Mouse (Mus musculus) CH12.LX (cell line): ENCODE data around the gene Pigl. TPM values are rescaled to one million over a fixed set of nuclear protein-coding genes. Genes with fewer than 3 reads are reported as not detected.

Experiments
- DNase-seq: peaks from one replicate; pipeline ENCODE4 v3.0.0-alpha.2; 2013; ENCODE audit errors: extremely low read depth
- H3K27ac ChIP-seq: 2 replicates; pipeline ENCODE4 v1.5.1; 2012; ENCODE audit warnings: low read depth, mild to moderate bottlenecking, control low read depth, moderate library complexity; ENCODE audit not compliant: insufficient read depth
- H3K27me3 ChIP-seq: replicated peaks from 2 replicates; pipeline ENCODE3; 2012; ENCODE audit warnings: inconsistent platforms
- H3K36me3 ChIP-seq, 2 experiments: replicated peaks in 1 of 2; 2 replicates each; pipeline versions ENCODE3 to v1.6.1; 2012; ENCODE audit warnings: inconsistent platforms in 1 of 2, low read length in 1 of 2, mild to moderate bottlenecking in 1 of 2, mixed read lengths in 1 of 2, moderate library complexity in 1 of 2; ENCODE audit not compliant: control insufficient read depth in 1 of 2, insufficient read depth in 1 of 2
- H3K4me1 ChIP-seq, 2 experiments: 2 replicates each; pipeline ENCODE4 v1.6.1; 2012; ENCODE audit warnings: inconsistent platforms in 1 of 2, moderate library complexity in 1 of 2; ENCODE audit not compliant: insufficient read depth in 2 of 2, control insufficient read depth in 1 of 2
- H3K4me2 ChIP-seq: 2 replicates; pipeline ENCODE4 v1.6.1; 2012; ENCODE audit warnings: low read depth, mild to moderate bottlenecking, control low read depth; ENCODE audit not compliant: poor library complexity, insufficient read depth, severe bottlenecking
- H3K4me3 ChIP-seq, 3 experiments: fragments of 150-350 bp in 1 of 3; sonication (generic) in 1 of 3; replicated peaks in 1 of 3; 2 replicates each; pipeline versions ENCODE3 to v1.5.1; 2011 to 2012; ENCODE audit warnings: low read depth in 2 of 3, low read length in 2 of 3, mild to moderate bottlenecking in 2 of 3, moderate library complexity in 2 of 3, control low read depth in 1 of 3, improper control_type of control experiment in 1 of 3, inconsistent platforms in 1 of 3, mixed read lengths in 1 of 3; ENCODE audit not compliant: poor library complexity in 1 of 3
- H3K79me2 ChIP-seq: replicated peaks from 2 replicates; pipeline ENCODE4 v1.6.1; 2012; ENCODE audit warnings: mild to moderate bottlenecking, moderate library complexity; ENCODE audit not compliant: control insufficient read depth, poor library complexity, insufficient read depth, severe bottlenecking; ENCODE audit errors: extremely low read depth
- H3K9ac ChIP-seq: 2 replicates; pipeline ENCODE4 v1.6.1; 2012; ENCODE audit warnings: low read depth, mild to moderate bottlenecking, control low read depth, moderate library complexity; ENCODE audit not compliant: insufficient read depth
- H3K9me3 ChIP-seq: replicated peaks from 2 replicates; pipeline ENCODE3; 2012; ENCODE audit warnings: low read length, inconsistent platforms, mixed read lengths
- CHD1 ChIP-seq: IDR thresholded peaks from 2 replicates; pipeline ENCODE4 v1.6.1; 2012; ENCODE audit warnings: low read depth, low read length, improper control_type of control experiment, inconsistent platforms
- CTCF ChIP-seq, 2 experiments: IDR thresholded peaks in 1 of 2; conservative IDR thresholded peaks in 1 of 2; 2 replicates each; pipeline ENCODE4 v1.5.1; 2011 to 2012; ENCODE audit warnings: low read depth in 2 of 2, low read length in 2 of 2, improper control_type of control experiment in 1 of 2, inconsistent platforms in 1 of 2, mild to moderate bottlenecking in 1 of 2, moderate library complexity in 1 of 2
- ELF1 ChIP-seq: IDR thresholded peaks from 2 replicates; pipeline ENCODE4 v1.6.1; 2014; ENCODE audit warnings: low read depth, mild to moderate bottlenecking, inconsistent platforms, low read length, improper control_type of control experiment
- ETS1 ChIP-seq: conservative IDR thresholded peaks from 2 replicates; pipeline ENCODE4 v1.6.1; 2012; ENCODE audit warnings: low read depth, mild to moderate bottlenecking, inconsistent platforms, low read length, improper control_type of control experiment, moderate library complexity
- GABPA ChIP-seq: IDR thresholded peaks from 2 replicates; pipeline ENCODE4 v1.6.1; 2012; ENCODE audit warnings: low read depth, low read length, improper control_type of control experiment, inconsistent platforms; ENCODE audit not compliant: insufficient replicate concordance
- IRF4 ChIP-seq: IDR thresholded peaks from 2 replicates; pipeline ENCODE4 v1.6.1; 2014; ENCODE audit warnings: low read depth, mild to moderate bottlenecking, inconsistent platforms, low read length, improper control_type of control experiment
- MAX ChIP-seq: IDR thresholded peaks from 2 replicates; pipeline ENCODE4 v1.6.1; 2011; ENCODE audit warnings: low read length, improper control_type of control experiment
- MAZ ChIP-seq: IDR thresholded peaks from 2 replicates; pipeline ENCODE4 v1.6.1; 2012; ENCODE audit warnings: low read depth, mild to moderate bottlenecking, inconsistent platforms, low read length, improper control_type of control experiment, moderate library complexity
- MEF2A ChIP-seq: IDR thresholded peaks from 2 replicates; pipeline ENCODE4 v1.6.1; 2014; ENCODE audit warnings: low read depth, mild to moderate bottlenecking, inconsistent platforms, low read length, improper control_type of control experiment, borderline replicate concordance
- MXI1 ChIP-seq: IDR thresholded peaks from 2 replicates; pipeline ENCODE4 v1.6.1; 2011; ENCODE audit warnings: mild to moderate bottlenecking, low read depth, low read length, improper control_type of control experiment
- NELFE ChIP-seq: IDR thresholded peaks from 2 replicates; pipeline ENCODE4 v1.6.1; 2011; ENCODE audit warnings: low read depth, low read length, improper control_type of control experiment
- NRF1 ChIP-seq: IDR thresholded peaks from 2 replicates; pipeline ENCODE4 v1.6.1; 2014; ENCODE audit warnings: low read depth, mild to moderate bottlenecking, inconsistent platforms, low read length, improper control_type of control experiment, moderate library complexity
- PAX5 ChIP-seq: IDR thresholded peaks from 2 replicates; pipeline ENCODE4 v1.6.1; 2012; ENCODE audit warnings: low read length, inconsistent platforms, mixed read lengths
- POLR2AphosphoS2 ChIP-seq: IDR thresholded peaks from 2 replicates; pipeline ENCODE4 v1.6.1; 2011; ENCODE audit warnings: low read depth, low read length, improper control_type of control experiment
- RCOR1 ChIP-seq: conservative IDR thresholded peaks from 2 replicates; pipeline ENCODE4 v1.6.1; 2012; ENCODE audit warnings: low read depth, mild to moderate bottlenecking, inconsistent platforms, low read length, improper control_type of control experiment
- SIN3A ChIP-seq: IDR thresholded peaks from 2 replicates; pipeline ENCODE4 v1.6.1; 2012; ENCODE audit warnings: low read length, improper control_type of control experiment, inconsistent platforms
- SMC3 ChIP-seq: IDR thresholded peaks from 2 replicates; pipeline ENCODE4 v1.6.1; 2011; ENCODE audit warnings: low read depth, low read length, improper control_type of control experiment
- TCF12 ChIP-seq: IDR thresholded peaks from 2 replicates; pipeline ENCODE4 v1.6.1; 2014; ENCODE audit warnings: low read depth, mild to moderate bottlenecking, inconsistent platforms, low read length, improper control_type of control experiment
- UBTF ChIP-seq: IDR thresholded peaks from 2 replicates; pipeline ENCODE4 v1.6.1; 2012; ENCODE audit warnings: low read depth, mild to moderate bottlenecking, inconsistent platforms, low read length, improper control_type of control experiment, moderate library complexity
- USF1 ChIP-seq: IDR thresholded peaks from 2 replicates; pipeline ENCODE4 v1.6.1; 2014; ENCODE audit warnings: low read depth, mild to moderate bottlenecking, inconsistent platforms, low read length, improper control_type of control experiment
- ZC3H11A ChIP-seq: IDR thresholded peaks from 2 replicates; pipeline ENCODE4 v1.6.1; 2012; ENCODE audit warnings: low read depth, mild to moderate bottlenecking, inconsistent platforms, low read length, improper control_type of control experiment
- ZKSCAN1 ChIP-seq: IDR thresholded peaks from 2 replicates; pipeline ENCODE4 v1.6.1; 2012; ENCODE audit warnings: low read depth, inconsistent platforms, low read length, improper control_type of control experiment, borderline replicate concordance
- dilution Hi-C: fragments of 300-500 bp; cut with MboI; formaldehyde crosslinking; loops from 2 replicates; pipeline ENCODE4 v1.14.3; 2020; ENCODE audit warnings: low sequenced_read_pairs; ENCODE audit not compliant: extremely low pct_unique_long_range_greater_than_20kb, extremely low pct_ligation_motif_present
- in situ Hi-C: fragments of 300-500 bp; cut with MboI; formaldehyde crosslinking; loops from 3 replicates; pipeline ENCODE4 v1.14.3; 2019; ENCODE audit warnings: low sequenced_read_pairs, low pct_ligation_motif_present, low pct_unique_long_range_greater_than_20kb, mixed read lengths
- polyA plus RNA-seq: library from polyadenylated mRNA; unstranded; fragments of >175 nt; gene quantifications from 2 replicates; pipeline ENCODE4 v1.2.1, GENCODE M21; 2012; ENCODE audit warnings: low read depth; ENCODE audit not compliant: insufficient read length
- total RNA-seq, 2 experiments: library from RNA; depleted of rRNA; stranded (reverse); fragments of 300-350 nt in 1 of 2; fragments of >200 nt in 1 of 2; gene quantifications; 2 replicates each; pipeline ENCODE4 v1.2.3; 2012 to 2014

Pigl gene
- total and polyA plus RNA-seq, 3 experiments: 4.4 to 9.1 (median 5.6) TPM

DNA sequence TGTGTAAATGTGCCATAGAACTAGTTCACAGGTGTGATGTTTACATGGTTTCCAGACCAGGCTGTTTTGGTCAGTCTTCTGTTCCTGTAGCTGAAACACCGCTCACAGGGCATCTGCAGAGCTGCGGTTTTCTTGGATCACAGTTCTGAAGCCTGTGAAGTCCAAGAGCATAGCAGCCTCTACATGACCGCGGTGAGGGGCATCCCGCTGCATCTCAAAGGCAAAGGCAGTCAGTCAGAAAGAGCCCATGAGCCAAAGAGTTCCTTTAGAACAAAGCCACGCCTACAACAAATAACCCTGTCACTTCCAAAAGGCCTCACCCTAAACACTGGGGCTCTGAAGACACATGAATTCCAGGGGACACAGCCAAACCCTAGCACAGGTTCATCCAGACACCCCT, 55.1 kb downstream of the Pigl start:
- peaks cover 0 to 20% of the 10 kb centered on the region in 2 experiments; a peak in 2 of 4 replicates for H3K4me1 ChIP-seq
- peaks cover 3% of the 10 kb centered on the region for H3K9me3 ChIP-seq
- H3K4me3 ChIP-seq: no peak overlapping the region
- DNase-seq: no peak
- TF ChIP-seq ZC3H11A (no peak), MAZ (no peak), SIN3A (no peak), POLR2AphosphoS2 (no peak), TCF12 (no peak), NELFE (no peak), IRF4 (no peak), UBTF (no peak), PAX5 (no peak), GABPA (no peak), MEF2A (no peak), NRF1 (no peak), ELF1 (no peak)
- TF ChIP-seq, all 38 proteins: peak for 0
- dilution Hi-C loops: no loop called here
- no peak overlapping the region for H3K4me2 ChIP-seq
- no peak overlapping the region for H3K9ac ChIP-seq
- in situ Hi-C loops: no loop called here
- H3K79me2 ChIP-seq: no peaks in the 10 kb centered on the region
- no peaks in the 10 kb centered on the region for H3K27me3 ChIP-seq
- no peak overlapping the region for H3K27ac ChIP-seq
- H3K36me3 ChIP-seq: peaks cover 3 to 20% of the 10 kb centered on the region in 2 experiments

DNA sequence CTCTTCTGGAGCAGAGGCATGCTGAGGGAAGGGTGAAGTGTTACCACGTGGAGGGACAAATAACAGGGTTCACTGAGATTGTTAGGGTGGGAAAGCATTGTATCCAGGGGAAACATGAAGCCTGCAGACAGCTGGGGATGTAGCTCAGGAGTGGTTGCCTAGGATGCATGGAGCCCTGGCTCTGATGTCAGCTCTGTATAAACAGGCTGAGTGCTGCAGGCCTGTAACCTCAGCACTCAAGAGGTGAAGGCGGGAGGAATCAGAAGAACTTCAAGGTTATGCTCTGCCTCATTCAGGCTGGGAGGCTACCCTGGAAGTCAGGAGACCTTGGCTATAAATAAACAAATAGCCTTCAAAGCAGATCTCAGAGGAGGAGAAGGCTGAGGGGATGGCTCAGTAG, 60.7 kb downstream of the Pigl start:
- H3K9me3 ChIP-seq: no peaks in the 10 kb centered on the region
- dilution Hi-C loops (no loop called here), in situ Hi-C loops (no loop called here)
- H3K79me2 ChIP-seq: no peaks in the 10 kb centered on the region
- no peak overlapping the region for H3K27ac ChIP-seq
- no peak overlapping the region for H3K4me3 ChIP-seq
- H3K9ac ChIP-seq: no peak overlapping the region
- no peak for TF ChIP-seq CHD1
- no peak for TF ChIP-seq MXI1
- TF ChIP-seq GABPA: no peak
- TF ChIP-seq ETS1: no peak
- no peak for TF ChIP-seq RCOR1
- TF ChIP-seq ZKSCAN1: no peak
- TF ChIP-seq CTCF (conservative IDR thresholded peaks at IDR 0.05 in 1 of 2, IDR thresholded peaks at IDR 0.05 in 1 of 2; ENCODE audit: low read depth in 2 of 2, low read length in 2 of 2): no peak
- TF ChIP-seq UBTF: no peak
- TF ChIP-seq SMC3: no peak
- no peak for TF ChIP-seq TCF12
- no peak for TF ChIP-seq USF1
- TF ChIP-seq NELFE: no peak
- no peak for TF ChIP-seq MAX
- H3K36me3 ChIP-seq: no peaks in the 10 kb centered on the region
- DNase-seq: no peak
- H3K4me1 ChIP-seq: no peaks in the 10 kb centered on the region
- no peaks in the 10 kb centered on the region for H3K27me3 ChIP-seq
- no peak overlapping the region for H3K4me2 ChIP-seq
